Mouse (Mus musculus) heart, postnatal 0 days (tissue): ENCODE measurements around the gene Mrpl22.
A peak's percentile ranks its signal among the peaks of the same experiment; 100 is the strongest.

Experiments
- CTCF ChIP-seq: IDR thresholded peaks from 2 replicates; pipeline ENCODE4 v1.5.1; 2016; ENCODE audit warnings: antibody characterized with exemption, control low read depth, low read depth
- EP300 ChIP-seq: IDR thresholded peaks from 2 replicates; pipeline ENCODE4 v1.6.1; 2016; ENCODE audit warnings: antibody characterized with exemption, low read depth

DNA sequence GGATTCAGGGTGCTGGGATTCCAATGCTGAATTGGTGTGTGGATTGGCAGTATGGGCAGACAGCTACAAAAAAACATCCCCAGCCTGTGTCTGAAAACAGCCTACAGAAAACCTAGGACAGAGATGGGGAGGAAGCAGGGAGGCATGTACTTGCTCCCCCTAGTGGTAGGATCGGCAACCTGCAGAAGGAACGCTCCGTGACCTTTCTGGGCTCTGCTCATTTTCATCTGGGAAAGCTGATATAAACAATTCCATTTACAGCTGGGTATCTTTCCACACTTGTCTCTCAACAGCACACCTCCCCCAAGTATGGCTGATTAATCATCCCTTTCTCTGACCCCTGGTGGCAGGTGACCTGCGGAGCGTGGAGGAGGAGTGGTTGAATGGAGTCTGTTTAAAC, 54.2 kb downstream of the Mrpl22 start:
- peak; percentile 98 for TF ChIP-seq CTCF
- no peak for TF ChIP-seq EP300
